Mouse (Mus musculus) hindlimb bud, embryonic 11.5 days (tissue): ENCODE data around the gene Mbd3.

Source experiments
- DNase-seq: peaks from one replicate; pipeline ENCODE4 v3.0.0-alpha.2; 2012; ENCODE audit warnings: low read depth, low spot score; ENCODE audit errors: extremely low spot score

Gene Mbd3

GRCm38 (mm10) chr10:80425041-80425440 is 25.7 kb upstream of the Mbd3 start:
- DNase-seq = no peak

DNA sequence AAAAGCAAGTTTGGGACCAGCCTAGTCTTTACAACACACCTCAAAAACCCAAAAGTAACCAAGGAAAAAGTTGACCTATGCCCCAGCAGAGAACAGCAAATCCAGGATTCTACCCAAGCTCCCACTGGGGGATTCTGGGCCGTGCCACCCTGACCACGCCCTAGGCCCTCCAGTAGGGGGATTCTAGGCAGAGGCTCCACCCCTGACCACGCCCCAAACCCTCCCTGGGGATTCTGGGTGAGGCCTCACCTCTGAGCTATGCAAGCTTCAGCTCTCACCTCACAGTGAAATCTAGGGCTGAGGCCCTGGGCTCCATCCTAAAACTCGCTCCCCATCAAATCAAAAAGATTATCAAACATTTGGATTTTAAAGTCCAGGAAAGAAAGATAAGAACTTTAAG is 24.2 kb upstream of the Mbd3 start:
- DNase-seq = no peak

GRCm38 (mm10) chr10:80421651-80422472 is 22.5 kb upstream of the Mbd3 start:
- DNase-seq = no peak

DNA sequence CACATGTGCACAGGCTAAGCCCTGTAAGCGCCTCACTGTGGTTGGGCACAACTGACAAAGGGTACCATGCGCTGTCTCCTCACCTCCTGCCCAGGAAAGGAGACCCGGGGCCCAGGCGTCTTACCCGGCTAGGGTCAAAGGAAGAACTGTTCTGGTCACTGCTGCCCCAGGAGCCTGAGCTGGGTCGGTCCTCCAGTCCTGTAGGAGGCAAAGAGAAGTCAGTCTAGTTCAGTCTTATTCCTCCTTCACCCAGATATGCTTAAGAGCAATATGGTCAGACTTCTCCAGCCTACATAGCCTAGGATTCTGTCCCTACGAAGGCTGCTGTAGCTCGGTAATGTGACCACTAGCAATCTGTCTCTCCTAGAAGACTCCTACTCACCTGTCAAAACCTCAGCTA is 21.9 kb upstream of the Mbd3 start:
- no peak for DNase-seq

DNA sequence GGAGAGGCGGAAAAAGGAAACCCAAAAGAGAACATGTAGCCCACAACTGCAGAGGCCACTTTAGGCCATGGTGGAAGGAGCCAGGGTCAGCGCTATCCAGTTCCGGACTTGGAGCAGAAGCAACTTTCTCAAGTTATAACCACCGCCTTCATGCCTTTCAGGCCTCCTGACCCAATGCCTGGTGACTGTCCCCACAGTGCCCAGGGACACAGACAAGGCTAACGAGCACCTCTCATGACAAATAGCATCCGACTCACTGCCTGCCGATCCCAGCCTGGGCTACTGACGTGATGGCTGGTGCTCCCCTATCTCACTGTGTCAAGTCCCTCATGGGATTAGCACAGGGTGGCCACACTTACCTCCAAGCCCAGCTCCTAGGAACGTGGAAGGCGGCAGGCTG is 21.4 kb upstream of the Mbd3 start:
- no peak for DNase-seq

DNA sequence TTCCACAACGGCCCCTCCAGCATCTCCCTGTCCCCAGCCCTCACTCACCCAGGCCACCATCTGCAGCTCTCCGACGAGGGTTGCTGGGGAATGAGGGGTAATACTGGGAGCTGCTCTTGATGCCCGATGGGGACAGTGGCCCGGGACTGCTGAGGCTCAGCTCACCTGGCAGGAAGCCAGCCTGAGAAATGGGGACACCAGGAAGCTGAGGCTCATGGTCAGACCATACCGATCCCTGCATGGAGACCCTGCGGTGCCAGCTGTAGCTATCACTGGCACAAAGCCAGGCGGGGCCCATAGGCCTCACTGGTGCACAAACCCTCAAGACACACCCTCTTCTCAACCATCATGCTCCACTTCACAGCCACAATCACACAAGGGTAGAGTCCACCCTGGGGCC is 20.1 kb upstream of the Mbd3 start:
- no peak for DNase-seq

- no peak for DNase-seq
These were observed 19.0 kb upstream of the Mbd3 start for GRCm38 (mm10) chr10:80418311-80418710.

DNA sequence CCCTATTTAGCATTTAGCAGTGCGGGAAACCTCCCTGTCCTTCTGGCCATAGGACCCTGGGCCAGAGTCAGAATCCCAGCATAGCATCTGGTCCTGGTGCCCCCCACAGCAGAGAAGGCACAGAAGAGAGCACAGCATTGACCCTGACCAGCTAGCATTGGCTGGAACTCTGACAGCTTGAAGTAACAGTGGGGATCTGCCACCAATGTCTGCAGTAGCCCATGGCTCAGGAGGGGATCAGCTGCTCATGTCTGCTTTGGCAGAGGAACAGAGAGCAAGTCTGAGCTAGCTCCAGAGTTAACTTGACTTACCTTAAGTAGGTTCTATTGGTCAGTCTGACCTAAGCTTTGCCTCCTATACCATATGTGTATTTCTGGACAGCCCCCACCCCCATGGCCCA is 18.5 kb upstream of the Mbd3 start:
- DNase-seq = no peak

DNA sequence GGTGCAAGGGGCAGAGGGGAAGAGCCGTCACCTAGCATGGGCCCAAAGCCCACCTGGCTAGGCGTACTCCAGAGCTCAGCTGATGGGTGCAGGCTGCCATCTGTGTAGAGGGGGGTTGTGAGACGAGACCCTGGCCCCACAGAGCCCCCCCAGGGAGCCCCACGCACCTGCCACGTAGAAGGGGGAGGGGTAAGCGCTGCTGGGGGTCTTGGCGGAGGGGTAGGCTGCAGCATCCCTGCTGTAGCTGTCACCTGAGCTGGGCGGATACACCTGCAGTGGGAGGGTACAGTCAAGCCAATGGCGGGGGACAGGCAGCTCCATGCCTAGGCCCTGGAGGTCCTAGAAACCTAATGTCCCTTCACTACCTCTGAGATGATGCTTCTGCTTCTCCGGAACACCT is 18.0 kb upstream of the Mbd3 start:
- no peak for DNase-seq

GRCm38 (mm10) chr10:80415566-80415965 is 16.2 kb upstream of the Mbd3 start:
- no peak for DNase-seq

DNA sequence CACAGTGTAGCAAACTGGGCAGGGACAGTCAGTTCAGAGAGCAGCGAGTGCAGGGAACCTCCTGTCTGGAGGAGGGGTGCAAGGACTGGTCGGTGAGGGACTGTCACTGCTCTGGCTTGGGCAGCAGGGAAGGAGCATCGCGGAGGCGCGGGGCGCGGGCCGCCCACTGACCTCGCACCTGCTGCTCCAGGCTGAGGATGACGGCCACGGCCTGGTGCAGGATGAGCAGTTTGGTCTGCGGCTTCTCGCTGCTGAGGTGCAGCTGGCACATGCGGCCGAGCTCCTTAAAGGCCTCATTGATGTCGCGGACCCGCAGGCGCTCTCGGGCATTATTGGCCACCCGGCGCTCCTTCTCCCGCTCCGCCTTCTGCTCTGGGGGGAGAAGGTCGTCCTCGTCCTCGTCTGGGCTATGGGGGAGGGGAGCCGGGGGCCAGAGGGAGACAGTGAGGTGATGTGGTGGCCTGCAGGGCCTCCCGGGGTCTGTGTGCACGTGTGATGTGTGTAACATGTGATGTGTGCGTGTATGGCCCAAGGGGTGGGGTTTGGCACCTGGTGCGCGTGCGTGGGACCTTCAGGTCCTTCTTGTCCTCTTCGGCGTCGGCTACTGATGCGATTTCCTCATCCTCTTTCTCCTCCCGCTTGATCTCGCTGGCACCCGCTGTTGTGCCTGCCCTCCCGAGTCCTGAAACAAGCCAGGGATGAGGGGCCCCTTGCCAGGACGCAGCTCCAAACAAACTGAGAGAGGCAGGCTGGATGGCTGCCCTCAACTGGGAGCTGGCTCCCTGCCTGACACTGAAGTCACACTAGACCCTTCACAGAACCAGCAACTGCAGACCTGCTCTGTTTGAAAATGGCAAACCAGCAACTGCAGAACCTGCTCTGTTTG is 13.5 kb upstream of the Mbd3 start:
- DNase-seq = no peak

DNA sequence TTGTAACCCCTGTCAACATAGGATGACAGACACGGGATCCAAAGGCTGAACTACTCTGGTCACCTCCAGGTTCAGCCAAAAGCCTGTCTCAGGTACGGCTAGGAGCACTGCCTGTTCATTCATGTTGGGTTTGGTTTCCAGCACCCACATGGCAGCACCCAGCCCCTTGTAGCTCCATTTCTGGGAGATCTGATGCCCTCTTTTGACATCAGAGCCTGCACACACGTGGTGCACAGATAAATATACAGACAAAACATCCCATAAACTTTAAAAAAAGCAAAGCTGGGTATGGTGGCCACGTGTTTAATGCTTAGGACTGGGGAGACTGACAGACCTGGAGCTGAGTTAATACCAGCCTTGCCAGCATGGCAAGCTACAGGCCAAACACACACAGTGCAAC is 8.6 kb upstream of the Mbd3 start:
- DNase-seq = no peak

- peak; percentile 73 for DNase-seq
These were observed 7.5 kb upstream of the Mbd3 start, which contains the start of gene Uqcr11 for GRCm38 (mm10) chr10:80406684-80407501. Uqcr11 (minus strand) TSS chr10:80406830.

GRCm38 (mm10) chr10:80405481-80406173 is 6.3 kb upstream of the Mbd3 start:
- no peak for DNase-seq

GRCm38 (mm10) chr10:80403044-80403692 is 3.8 kb upstream of the Mbd3 start:
- DNase-seq = no peak

- DNase-seq = no peak
These were observed 1.4 kb upstream of the Mbd3 start for GRCm38 (mm10) chr10:80400704-80401161.

- DNase-seq = no peak
These were observed 788 bp upstream of the Mbd3 start for GRCm38 (mm10) chr10:80399973-80400703.

DNA sequence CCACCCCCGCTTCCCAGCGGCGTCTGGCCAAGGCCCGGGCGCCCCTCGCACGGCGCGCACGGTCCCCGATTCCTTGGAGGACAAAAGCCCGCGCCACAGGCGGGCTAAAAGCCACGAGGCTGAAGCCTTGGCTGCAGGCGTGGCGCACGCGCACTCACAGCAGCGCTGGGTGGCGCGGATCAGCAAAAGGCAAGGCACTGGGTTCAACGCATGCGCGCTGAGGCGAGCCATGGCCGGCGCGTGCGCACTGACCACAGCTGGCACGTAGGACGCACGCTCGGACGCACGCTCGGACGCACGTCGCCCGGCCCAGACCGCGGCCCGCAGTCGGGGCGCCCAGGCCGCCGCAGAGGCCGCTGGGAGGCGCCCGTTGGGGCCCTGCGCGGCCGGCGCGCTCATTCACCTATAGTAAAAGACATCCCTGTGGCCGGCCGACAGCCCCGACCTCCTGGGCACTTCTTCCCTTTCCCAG is 595 bp downstream of the Mbd3 start:
- DNase-seq = peak; percentile 94

DNA sequence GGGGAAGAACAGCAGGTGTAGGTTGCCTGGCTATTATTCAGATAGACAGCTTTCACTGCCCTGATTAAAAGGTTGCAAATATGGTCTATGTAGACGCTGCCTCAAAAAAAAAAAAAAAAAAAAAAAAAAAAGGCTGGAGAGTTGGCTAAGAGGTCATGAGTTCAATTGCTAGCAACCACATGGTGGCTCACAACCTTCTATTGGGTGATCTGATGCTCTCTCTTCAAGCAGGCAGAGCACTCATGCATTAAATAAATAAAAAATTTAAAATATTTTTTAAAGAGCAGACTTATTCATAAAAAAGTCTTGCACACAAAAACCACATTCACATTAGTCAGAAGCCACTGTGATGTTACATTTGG is 1.2 kb downstream of the Mbd3 start:
- DNase-seq = no peak
